Mouse (Mus musculus): Measurements from ENCODE around the gene Cnp. TPM values are rescaled to one million over a fixed set of nuclear protein-coding genes. Genes with fewer than 3 reads are reported as not detected.

Cnp gene
- total RNA-seq, 2 experiments from 2014 or later: 5.5 to 7.2 TPM

- DNase-seq: no peak
Measured at GRCm38 (mm10) chr11:100617480-100617879, 42.8 kb downstream of the Cnp start.

DNA sequence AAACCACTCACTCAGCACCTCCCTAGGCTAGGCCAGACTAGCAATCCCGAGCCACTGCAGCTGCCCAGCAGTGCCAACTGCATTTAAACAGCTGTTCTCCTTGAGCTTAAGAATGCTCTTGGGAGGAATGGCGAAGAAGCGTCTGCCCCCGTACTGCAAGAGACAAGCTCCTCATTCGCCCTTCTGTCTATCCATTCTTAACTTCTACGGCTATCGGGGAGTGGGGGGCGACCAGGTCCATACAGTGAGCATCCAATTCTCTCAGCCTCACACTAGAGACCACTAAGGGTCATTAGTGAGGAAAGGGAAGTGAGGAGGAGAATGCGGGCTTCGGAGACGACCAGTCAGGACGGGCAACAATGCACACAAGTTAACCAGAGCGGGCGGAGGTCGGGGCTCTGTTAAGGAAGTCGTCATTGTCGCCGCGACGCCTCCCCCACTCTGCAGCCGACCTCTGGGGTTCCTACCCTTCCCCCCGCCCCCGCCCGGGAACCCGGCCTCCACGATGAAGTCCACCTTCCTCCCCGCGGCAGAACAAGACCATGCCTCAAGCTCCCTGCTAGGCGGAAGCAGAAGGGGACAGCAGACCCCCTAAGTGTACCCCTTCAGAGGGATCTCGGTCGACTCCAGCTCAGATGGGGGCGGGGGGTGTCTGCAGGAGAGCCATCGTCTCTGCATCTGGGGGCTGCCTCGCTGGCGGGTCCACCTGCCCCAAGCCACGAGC is 44.2 kb downstream of the Cnp start, which contains the start of gene Nkiras2:
Gene Nkiras2, plus strand, starts transcription at position 484 of the 724 bp plus-strand sequence.
- intact Hi-C loops (cut with DNase I): loop anchor here (2.0 kb wide), 1 partner anchor 48 kb away; no protein-coding TSS in a partner anchor
- DNase-seq: peak in 1 of 2 experiments; percentile 51

More at GRCm38 (mm10) chr11:100617480-100617879, 42.8 kb downstream of the Cnp start:
- intact Hi-C loops (cut with DNase I): no loop called here

GRCm38 (mm10) chr11:100619485-100619975 is 44.8 kb downstream of the Cnp start:
- intact Hi-C loops (cut with DNase I): loop anchor here (2.0 kb wide), 1 partner anchor 49 kb away; no protein-coding TSS in a partner anchor
- DNase-seq: peak; percentile 92 to 96

GRCm38 (mm10) chr11:100619982-100620381 is 45.3 kb downstream of the Cnp start, which contains the start of gene Dnajc7:
TSS of gene Dnajc7 (minus strand) at chr11:100620168.
- intact Hi-C loops (cut with DNase I): loop anchor here (2.0 to 5.0 kb wide), 2 partner anchors 49 to 317 kb away; partner anchors contain the start of gene Stat3
- DNase-seq: no peak

DNA sequence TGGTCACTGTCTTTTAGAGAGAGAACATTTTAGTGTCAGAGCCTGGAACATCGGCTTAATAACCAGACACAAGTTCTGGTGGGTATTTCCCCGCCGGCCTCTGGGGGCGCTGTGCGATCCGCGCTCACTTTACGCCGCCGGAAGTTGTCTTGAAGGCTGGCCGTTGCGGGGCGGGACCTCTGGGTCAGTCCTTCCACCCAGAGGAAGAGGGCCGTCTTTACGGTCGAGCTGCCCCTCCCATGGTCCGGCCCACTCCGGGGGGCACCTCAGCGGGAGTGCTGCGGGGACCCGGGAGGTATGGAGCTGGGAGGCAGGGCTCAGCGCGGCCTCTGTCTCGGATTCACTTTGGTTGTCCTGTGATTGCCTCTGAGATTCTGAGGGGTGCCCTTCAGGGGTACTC is 48.0 kb downstream of the Cnp start:
- intact Hi-C loops (cut with DNase I): loop anchor here (5.0 kb wide), 1 partner anchor 315 kb away; the partner anchor contains the start of gene Stat3
- peak; percentile 96 for DNase-seq

- peak in 1 of 2 experiments; percentile 38 for DNase-seq
- intact Hi-C loops (cut with DNase I): loop anchor here (5.0 kb wide), 1 partner anchor 313 kb away; the partner anchor contains the start of gene Stat3
Measured at GRCm38 (mm10) chr11:100623867-100624266, 49.2 kb downstream of the Cnp start.

GRCm38 (mm10) chr11:100625754-100626700 is 51.3 kb downstream of the Cnp start:
- DNase-seq: no peak
- intact Hi-C loops (cut with DNase I): loop anchor here (2.0 to 5.0 kb wide), 3 partner anchors 69 to 136 kb away; partner anchors contain the start of gene Hcrt

GRCm38 (mm10) chr11:100626701-100627195 is 52.0 kb downstream of the Cnp start:
- DNase-seq: peak; percentile 76 to 77
- intact Hi-C loops (cut with DNase I): loop anchor here (2.0 to 5.0 kb wide), 3 partner anchors 68 to 136 kb away; partner anchors contain the start of gene Hcrt

- DNase-seq: no peak
- intact Hi-C loops (cut with DNase I): loop anchor here (1.0 to 5.0 kb wide), 2 partner anchors 26 to 134 kb away; partner anchors contain the start of gene Hcrt
Measured at GRCm38 (mm10) chr11:100628056-100628455, 53.4 kb downstream of the Cnp start.

GRCm38 (mm10) chr11:100628862-100629352 is 54.2 kb downstream of the Cnp start:
- no peak for DNase-seq
- intact Hi-C loops (cut with DNase I): loop anchor here (1.0 to 5.0 kb wide), 2 partner anchors 25 to 133 kb away; partner anchors contain the start of gene Hcrt

DNA sequence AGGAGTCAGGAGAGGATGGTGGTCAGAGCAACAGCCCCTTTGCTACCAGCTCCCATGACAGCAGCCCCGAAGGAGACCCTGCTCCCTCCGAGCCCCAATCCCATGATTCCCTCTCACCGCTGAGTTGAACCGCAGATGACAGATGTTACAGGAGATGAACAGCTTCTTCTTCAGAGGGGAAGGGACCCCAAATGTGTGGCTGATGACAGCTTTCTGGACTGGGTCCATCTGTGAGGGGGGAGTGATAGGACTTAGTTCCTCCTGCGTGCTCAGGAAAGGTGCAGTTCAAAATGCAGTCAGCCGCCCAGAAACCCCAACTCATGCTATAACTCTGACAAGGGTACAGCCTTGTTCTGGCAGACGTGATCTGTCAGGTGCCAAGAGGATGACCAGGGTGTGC is 59.8 kb downstream of the Cnp start:
- DNase-seq: no peak
- intact Hi-C loops (cut with DNase I): no loop called here

DNA sequence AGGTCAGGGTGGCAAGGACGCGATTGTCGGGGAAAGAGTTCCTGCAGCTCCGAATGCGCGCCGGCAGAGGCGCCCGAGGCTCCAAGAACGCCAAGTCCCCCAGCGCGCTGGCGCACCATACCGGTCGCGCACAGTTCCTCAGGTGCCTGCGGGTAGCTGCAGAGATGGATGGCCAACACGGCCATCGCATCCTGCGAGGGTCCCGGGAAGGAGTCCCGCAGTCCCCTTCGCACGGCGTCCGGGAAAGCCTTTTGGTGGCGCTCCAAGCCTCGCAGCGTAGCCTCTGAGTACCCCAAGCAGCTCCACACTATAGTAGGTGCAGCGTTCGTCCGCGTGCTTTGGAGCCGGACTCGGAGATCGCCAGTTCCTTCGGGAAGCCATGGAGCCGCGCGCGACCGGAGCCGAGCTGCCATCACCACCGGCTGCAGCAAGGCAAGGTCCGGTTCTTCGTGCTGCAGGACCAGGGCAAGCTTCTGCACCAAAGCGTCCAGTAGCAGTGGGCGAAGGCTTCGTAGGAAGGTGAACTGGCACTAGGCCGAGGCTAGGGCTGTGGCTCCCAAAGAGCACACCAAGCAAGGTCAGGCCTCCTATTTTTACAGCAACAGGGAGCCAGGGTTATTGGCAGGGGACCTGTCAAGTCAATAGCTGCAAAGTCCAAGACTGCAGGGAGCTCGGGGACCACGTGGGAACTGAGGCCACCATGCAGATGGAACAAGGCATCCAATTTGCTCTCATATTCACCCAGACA is 65.6 kb downstream of the Cnp start:
- intact Hi-C loops (cut with DNase I): no loop called here
- peak; percentile 21 to 28 for DNase-seq

Other genes starting within 250 kb of the Cnp start
- not detected for gene Gast, start 240.5 kb upstream of the Cnp start, total RNA-seq (2021)
- 1 to 10 TPM; 1.6 to 1.8 TPM for gene Hap1, start 218.8 kb upstream of the Cnp start, total RNA-seq (2021)
- gene Jup, start 177.1 kb upstream of the Cnp start, total RNA-seq (2021): 100 to 1,000 TPM; 252 to 272 TPM
- 10 to 100 TPM; 16.3 to 18.2 TPM for gene P3h4, start 160.1 kb upstream of the Cnp start, total RNA-seq (2021)
- 10 to 100 TPM; 12.9 to 13.4 TPM for gene Fkbp10, start 159.2 kb upstream of the Cnp start, total RNA-seq (2021)
- 10 to 100 TPM; 29.7 to 29.8 TPM for gene Nt5c3b, start 133.1 kb upstream of the Cnp start, total RNA-seq (2021)
- gene Klhl10, start 133.0 kb upstream of the Cnp start, total RNA-seq (2021): under 1 TPM; 0.86 to 0.92 TPM
- 1 to 10 TPM; 7.6 to 8.2 TPM for gene Klhl11, start 102.2 kb upstream of the Cnp start, total RNA-seq (2021)
- gene Acly, start 46.9 kb upstream of the Cnp start, total RNA-seq (2021): 10 to 100 TPM; 27.3 to 38.1 TPM
- gene Ttc25, start 29.3 kb upstream of the Cnp start, total RNA-seq (2021): under 1 TPM; 0.22 to 0.49 TPM
- gene Nkiras2, start 44.3 kb downstream of the Cnp start, total RNA-seq (2021): 10 to 100 TPM; 57.2 to 59.2 TPM
- gene Dnajc7, start 45.3 kb downstream of the Cnp start, total RNA-seq (2021): 100 to 1,000 TPM; 123 to 133 TPM
- under 1 TPM in 1 of 2 experiments, not detected in 1; 0.28 TPM for gene Zfp385c, start 117.6 kb downstream of the Cnp start, total RNA-seq (2021)
- gene Dhx58, start 129.4 kb downstream of the Cnp start, total RNA-seq (2021): 1 to 10 TPM in 1 of 2 experiments, under 1 TPM in 1; 0.75 to 2.8 TPM
- gene Kat2a, start 137.6 kb downstream of the Cnp start, total RNA-seq (2021): 10 to 100 TPM; 12.4 to 13.0 TPM
- under 1 TPM in 1 of 2 experiments, not detected in 1; 0.43 TPM for gene Hspb9, start 138.9 kb downstream of the Cnp start, total RNA-seq (2021)
- gene Rab5c, start 163.3 kb downstream of the Cnp start, total RNA-seq (2021): 10 to 100 TPM; 54.3 to 62.1 TPM
- gene Kcnh4, start 185.0 kb downstream of the Cnp start, total RNA-seq (2021): not detected
- gene Hcrt, start 188.0 kb downstream of the Cnp start, total RNA-seq (2021): not detected
- 1 to 10 TPM; 8.5 to 9.5 TPM for gene Ghdc, start 196.1 kb downstream of the Cnp start, total RNA-seq (2021)

All from heart, postnatal 36 days (tissue).